Mouse (Mus musculus): Measurements from ENCODE around the gene Muc13.

DNA sequence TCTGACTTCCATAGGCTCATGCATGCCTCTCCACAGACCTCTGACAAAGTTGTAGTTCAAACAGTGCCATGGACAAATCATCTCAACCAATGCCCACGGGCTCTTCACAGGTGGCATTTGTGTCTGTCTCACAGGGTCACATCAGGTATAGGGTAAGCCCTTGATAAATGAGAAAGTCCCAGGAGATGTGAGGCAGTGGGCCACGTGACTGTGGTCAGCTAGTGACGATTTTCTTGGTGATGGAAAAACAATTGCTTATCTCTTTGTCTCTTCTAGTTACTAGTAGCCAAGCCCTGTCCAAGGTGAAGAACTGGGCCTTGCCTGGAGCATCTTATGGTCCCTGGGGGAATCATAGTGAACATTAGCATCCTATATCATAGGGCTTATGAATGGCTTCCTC is 2.9 kb downstream of the Muc13 start:
- TF ChIP-seq GATA1 (IDR thresholded peaks at IDR 0.05; ENCODE audit: borderline replicate concordance, low read length) (no peak), FLI1 (IDR thresholded peaks at IDR 0.05; ENCODE audit: low read length) (no peak)
